Mouse (Mus musculus) midbrain, embryonic 16.5 days (tissue): Measurements from ENCODE around the gene Pnliprp1. TPM values are rescaled to one million over a fixed set of nuclear protein-coding genes. Genes with fewer than 3 reads are reported as not detected.

Experiments
- polyA plus RNA-seq: library from polyadenylated mRNA; unstranded; fragments of >200 nt; fragmentation: Nextera tagmentation; extraction: Ambion mirVana; gene quantifications from 2 replicates; pipeline ENCODE4 v1.2.1, GENCODE M21; 2015

Pnliprp1 gene
- polyA plus RNA-seq, 1 experiment from 2014 or later = 0.28 TPM

Other genes with a start within 250 kb of the Pnliprp1 start
- gene Ccdc172, start 216.9 kb upstream of the Pnliprp1 start, polyA plus RNA-seq = not detected in 2 replicates
- 0.36 TPM in 1 of 2 replicates, not detected in the other for gene Pnlip, start 76.4 kb upstream of the Pnliprp1 start, polyA plus RNA-seq
- gene Pnliprp2, start 30.8 kb downstream of the Pnliprp1 start, polyA plus RNA-seq = not detected in 2 replicates
- not detected in 2 replicates for gene 1700019N19Rik, start 65.6 kb downstream of the Pnliprp1 start, polyA plus RNA-seq
- 1.9 and 2.2 TPM in 2 replicates for gene Eno4, start 214.5 kb downstream of the Pnliprp1 start, polyA plus RNA-seq
- gene Hspa12a, start 214.8 kb downstream of the Pnliprp1 start, polyA plus RNA-seq = 50.6 and 57.9 TPM in 2 replicates